Mouse (Mus musculus): ENCODE measurements around the gene Kcnc3. TPM values are rescaled to one million over a fixed set of nuclear protein-coding genes. Genes with fewer than 3 reads are reported as not detected.

Gene Kcnc3
- polyA plus RNA-seq, 1 experiment from 2014 or later = 4.4 TPM

DNA sequence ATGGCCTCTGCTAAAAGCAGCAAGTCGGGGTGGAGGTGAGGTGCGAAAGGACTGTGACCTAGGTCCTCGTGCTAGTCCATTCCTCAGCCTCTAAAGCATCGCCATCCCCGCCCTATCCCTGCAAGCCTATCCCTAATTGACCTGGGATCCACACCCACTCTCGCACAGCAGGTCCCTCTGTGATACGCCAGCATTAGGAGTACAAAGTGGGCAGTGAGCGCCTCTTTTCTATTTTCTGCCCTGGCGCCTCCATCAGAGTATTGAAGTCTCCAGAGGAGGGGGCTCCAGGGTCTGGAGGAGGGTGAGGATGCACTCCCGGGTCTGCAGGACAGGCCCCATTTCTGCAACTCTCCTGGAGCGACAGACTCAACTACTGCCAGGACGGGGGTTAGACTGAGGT lies 2.1 kb upstream of the Kcnc3 start:
- Histone ChIP-seq H3K9ac (replicated peaks) (peak overlapping the region; percentile 65), H3K4me1 (replicated peaks) (peaks cover 60% of the 10 kb centered on the region), H3K27ac (peak overlapping the region; percentile 67; the same call in 1 of the 2 replicates), H3K4me2 (replicated peaks) (peak overlapping the region; percentile 95), H3K27me3 (peaks cover 48% of the 10 kb centered on the region), H3K36me3 (no peaks in the 10 kb centered on the region), H3K9me3 (no peaks in the 10 kb centered on the region), H3K4me3 (replicated peaks) (peak overlapping the region; percentile 65)
- 12% methylated on average over 12 of the region's 12 CpGs for WGBS
- no peak for ATAC-seq

DNA sequence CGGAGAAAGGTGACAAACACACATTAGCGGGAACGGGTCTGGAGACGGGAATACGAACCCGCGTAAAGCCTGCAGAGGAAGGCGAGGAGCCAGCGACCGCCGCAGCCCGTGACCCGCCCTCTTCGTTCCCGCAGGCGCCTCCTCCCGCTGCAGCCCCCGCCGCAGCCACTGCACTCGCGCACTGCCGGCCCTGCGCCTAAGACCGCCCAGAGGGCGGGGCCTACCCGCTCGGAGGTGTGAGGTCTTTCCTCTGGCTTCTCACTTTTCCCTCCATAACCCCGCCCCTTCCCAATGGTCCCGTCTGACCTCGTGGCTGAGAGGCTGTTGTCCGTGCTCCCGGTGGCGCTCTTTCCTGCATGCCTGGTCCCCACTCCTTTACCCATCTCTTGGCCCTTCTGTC lies 1.3 kb upstream of the Kcnc3 start:
- peak overlapping the region; percentile 95 for H3K4me2 ChIP-seq (replicated peaks)
- H3K4me1 ChIP-seq (replicated peaks) = peaks cover 68% of the 10 kb centered on the region
- under 1% methylated on average over 33 of the region's 33 CpGs for WGBS
- peak overlapping the region; percentile 65 for H3K9ac ChIP-seq (replicated peaks)
- ATAC-seq = peak; percentile 3; the same call in 1 of the 2 replicates
- H3K27me3 ChIP-seq = peaks cover 49% of the 10 kb centered on the region
- H3K9me3 ChIP-seq = no peaks in the 10 kb centered on the region
- H3K27ac ChIP-seq = peak overlapping the region; percentile 67
- H3K36me3 ChIP-seq = no peaks in the 10 kb centered on the region
- peak overlapping the region; percentile 65 for H3K4me3 ChIP-seq (replicated peaks)

DNA sequence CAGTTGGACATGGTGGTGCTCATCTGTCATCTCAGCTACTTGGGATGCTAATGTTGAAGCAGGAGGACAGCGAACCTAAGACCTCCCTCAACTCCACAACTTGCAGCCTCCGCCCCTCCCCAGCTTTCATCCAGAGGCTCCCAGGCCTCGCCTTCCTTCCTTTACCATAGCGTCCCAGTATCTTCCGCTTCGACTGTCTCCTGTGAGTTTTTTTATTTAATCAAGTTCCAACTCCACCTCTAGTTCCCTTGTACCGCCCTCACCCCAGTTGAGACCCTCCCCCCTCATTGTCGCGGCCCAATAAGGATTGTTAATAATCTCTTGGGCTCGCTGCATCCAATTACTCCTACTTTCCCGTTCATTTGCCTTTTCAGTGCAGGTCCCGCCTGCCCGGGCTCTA lies 518 bp upstream of the Kcnc3 start:
- no peak for ATAC-seq
- no peaks in the 10 kb centered on the region for H3K9me3 ChIP-seq
- H3K9ac ChIP-seq (replicated peaks) = 0 out of 2 replicates have a peak overlapping the region, but pooled peaks have one; percentile 14
- 4% methylated on average over 13 of the region's 13 CpGs for WGBS
- peak overlapping the region; percentile 65 for H3K4me3 ChIP-seq (replicated peaks)
- peak overlapping the region; percentile 95 for H3K4me2 ChIP-seq (replicated peaks)
- H3K36me3 ChIP-seq = no peaks in the 10 kb centered on the region
- peaks cover 48% of the 10 kb centered on the region for H3K27me3 ChIP-seq
- H3K4me1 ChIP-seq (replicated peaks) = peaks cover 76% of the 10 kb centered on the region
- H3K27ac ChIP-seq = peak overlapping the region; percentile 67

GRCm38 (mm10) chr7:44591348-44592116 lies 1.1 kb downstream of the Kcnc3 start:
- ATAC-seq = no peak
- H3K4me3 ChIP-seq (replicated peaks) = peak overlapping the region; percentile 65
- peak overlapping the region; percentile 95 for H3K4me2 ChIP-seq (replicated peaks)
- H3K9ac ChIP-seq (replicated peaks) = peak overlapping the region; percentile 78
- no peak overlapping the region for H3K27ac ChIP-seq
- WGBS = under 1% methylated on average over 60 of the region's 60 CpGs
- H3K9me3 ChIP-seq = no peaks in the 10 kb centered on the region
- H3K36me3 ChIP-seq = peaks cover 8% of the 10 kb centered on the region
- peaks cover 81% of the 10 kb centered on the region for H3K4me1 ChIP-seq (replicated peaks)
- peaks cover 39% of the 10 kb centered on the region for H3K27me3 ChIP-seq

GRCm38 (mm10) chr7:44593051-44593450 lies 2.6 kb downstream of the Kcnc3 start:
- no peak for ATAC-seq
- H3K4me1 ChIP-seq (replicated peaks) = peaks cover 70% of the 10 kb centered on the region
- peaks cover 8% of the 10 kb centered on the region for H3K36me3 ChIP-seq
- under 1% methylated on average over 15 of the region's 15 CpGs for WGBS
- no peak overlapping the region for H3K27ac ChIP-seq
- H3K27me3 ChIP-seq = peaks cover 29% of the 10 kb centered on the region
- H3K9ac ChIP-seq (replicated peaks) = peak overlapping the region; percentile 57
- no peaks in the 10 kb centered on the region for H3K9me3 ChIP-seq
- H3K4me2 ChIP-seq (replicated peaks) = peak overlapping the region; percentile 95
- peak overlapping the region; percentile 65 for H3K4me3 ChIP-seq (replicated peaks)

GRCm38 (mm10) chr7:44593775-44594174 lies 3.3 kb downstream of the Kcnc3 start:
- H3K9me3 ChIP-seq = no peaks in the 10 kb centered on the region
- peak; percentile 69 for ATAC-seq
- peaks cover 62% of the 10 kb centered on the region for H3K4me1 ChIP-seq (replicated peaks)
- H3K4me2 ChIP-seq (replicated peaks) = peak overlapping the region; percentile 95
- WGBS = 0% methylated on average over 18 of the region's 22 CpGs
- H3K4me3 ChIP-seq (replicated peaks) = peak overlapping the region; percentile 65
- peak overlapping the region; percentile 68 for H3K27ac ChIP-seq
- peak overlapping the region; percentile 57 for H3K9ac ChIP-seq (replicated peaks)
- H3K36me3 ChIP-seq = peaks cover 8% of the 10 kb centered on the region
- peaks cover 23% of the 10 kb centered on the region for H3K27me3 ChIP-seq

- H3K4me1 ChIP-seq (replicated peaks) = peaks cover 57% of the 10 kb centered on the region
Measured at GRCm38 (mm10) chr7:44594291-44594690, 3.8 kb downstream of the Kcnc3 start.

GRCm38 (mm10) chr7:44595131-44595561 lies 4.7 kb downstream of the Kcnc3 start:
- H3K36me3 ChIP-seq = peaks cover 8% of the 10 kb centered on the region
- H3K4me3 ChIP-seq (replicated peaks) = no peak overlapping the region
- H3K4me1 ChIP-seq (replicated peaks) = peaks cover 49% of the 10 kb centered on the region
- no peak overlapping the region for H3K27ac ChIP-seq
- no peaks in the 10 kb centered on the region for H3K9me3 ChIP-seq
- ATAC-seq = no peak
- H3K9ac ChIP-seq (replicated peaks) = no peak overlapping the region
- 95% methylated on average over 20 of the region's 20 CpGs for WGBS
- no peak overlapping the region for H3K4me2 ChIP-seq (replicated peaks)
- H3K27me3 ChIP-seq = peaks cover 23% of the 10 kb centered on the region

More at GRCm38 (mm10) chr7:44594291-44594690, 3.8 kb downstream of the Kcnc3 start:
- Histone ChIP-seq H3K27ac (peak overlapping the region; percentile 68), H3K4me3 (replicated peaks) (peak overlapping the region; percentile 65), H3K9ac (replicated peaks) (peak overlapping the region; percentile 57), H3K4me2 (replicated peaks) (peak overlapping the region; percentile 95), H3K9me3 (no peaks in the 10 kb centered on the region), H3K36me3 (peaks cover 8% of the 10 kb centered on the region), H3K27me3 (peaks cover 23% of the 10 kb centered on the region)
- 53% methylated on average over 6 of the region's 6 CpGs for WGBS
- peak; percentile 5; the same call in 1 of the 2 replicates for ATAC-seq

DNA sequence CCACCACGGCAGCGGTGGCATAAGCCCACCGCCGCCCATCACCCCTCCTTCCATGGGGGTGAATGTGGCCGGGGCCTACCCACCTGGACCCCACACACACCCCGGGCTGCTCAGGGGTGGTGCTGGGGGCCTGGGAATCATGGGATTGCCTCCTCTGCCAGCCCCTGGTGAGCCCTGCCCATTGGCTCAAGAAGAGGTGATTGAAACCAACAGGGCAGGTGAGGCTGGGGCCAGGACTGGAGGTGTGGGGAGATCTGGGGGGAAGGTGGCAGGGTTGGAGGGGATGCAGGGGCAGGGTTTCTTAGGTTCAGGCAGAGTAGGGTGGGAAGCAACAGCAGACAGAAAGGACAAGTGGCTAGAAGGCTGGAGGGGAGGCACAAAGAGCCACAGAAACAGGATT lies 5.6 kb downstream of the Kcnc3 start:
- H3K27me3 ChIP-seq = peaks cover 28% of the 10 kb centered on the region
- peaks cover 8% of the 10 kb centered on the region for H3K36me3 ChIP-seq
- H3K4me3 ChIP-seq (replicated peaks) = no peak overlapping the region
- no peak overlapping the region for H3K9ac ChIP-seq (replicated peaks)
- no peak overlapping the region for H3K4me2 ChIP-seq (replicated peaks)
- H3K9me3 ChIP-seq = no peaks in the 10 kb centered on the region
- ATAC-seq = no peak
- no peak overlapping the region for H3K27ac ChIP-seq
- peaks cover 44% of the 10 kb centered on the region for H3K4me1 ChIP-seq (replicated peaks)
- WGBS = 91% methylated on average over 6 of the region's 6 CpGs

GRCm38 (mm10) chr7:44596996-44597538 lies 6.6 kb downstream of the Kcnc3 start:
- 62% methylated on average over 5 of the region's 5 CpGs for WGBS
- H3K27me3 ChIP-seq = peaks cover 23% of the 10 kb centered on the region
- H3K36me3 ChIP-seq = peaks cover 8% of the 10 kb centered on the region
- 0 out of 2 replicates have a peak overlapping the region, but pooled peaks have one; percentile 19 for H3K9ac ChIP-seq (replicated peaks)
- peaks cover 44% of the 10 kb centered on the region for H3K4me1 ChIP-seq (replicated peaks)
- no peak overlapping the region for H3K4me2 ChIP-seq (replicated peaks)
- no peak for ATAC-seq
- no peak overlapping the region for H3K4me3 ChIP-seq (replicated peaks)
- H3K27ac ChIP-seq = no peak overlapping the region
- no peaks in the 10 kb centered on the region for H3K9me3 ChIP-seq

DNA sequence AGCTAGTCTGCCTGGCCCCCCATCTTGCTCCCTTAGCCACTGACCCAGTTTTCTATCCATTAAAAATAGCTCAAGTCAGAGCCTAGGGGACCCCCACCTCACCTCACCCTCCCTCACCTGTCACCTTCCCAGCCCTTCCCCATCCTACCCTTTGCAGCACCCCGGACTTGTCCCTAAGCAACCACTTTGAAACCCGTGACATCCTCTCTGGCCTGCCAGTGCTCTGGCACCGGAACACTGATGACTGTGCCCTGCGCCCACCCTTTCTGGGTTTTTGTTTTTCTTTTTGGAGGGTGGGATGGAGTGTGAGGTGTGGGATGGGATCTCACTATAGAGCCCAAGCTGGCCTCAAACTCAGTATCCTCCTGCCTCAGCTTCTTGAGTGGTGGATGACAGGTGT lies 7.2 kb downstream of the Kcnc3 start:
- no peak for ATAC-seq
- WGBS = 86% methylated on average over 4 of the region's 4 CpGs
- Histone ChIP-seq H3K27ac (no peak overlapping the region), H3K4me3 (replicated peaks) (no peak overlapping the region), H3K9ac (replicated peaks) (no peak overlapping the region), H3K4me2 (replicated peaks) (no peak overlapping the region), H3K9me3 (no peaks in the 10 kb centered on the region), H3K36me3 (peaks cover 8% of the 10 kb centered on the region), H3K27me3 (peaks cover 20% of the 10 kb centered on the region), H3K4me1 (replicated peaks) (peaks cover 44% of the 10 kb centered on the region)

- H3K4me1 ChIP-seq (replicated peaks) = peaks cover 43% of the 10 kb centered on the region
- no peak overlapping the region for H3K4me3 ChIP-seq (replicated peaks)
- no peak overlapping the region for H3K27ac ChIP-seq
- H3K4me2 ChIP-seq (replicated peaks) = no peak overlapping the region
- H3K27me3 ChIP-seq = peaks cover 20% of the 10 kb centered on the region
- no peak for ATAC-seq
- H3K36me3 ChIP-seq = peaks cover 8% of the 10 kb centered on the region
- 86% methylated on average over 12 of the region's 12 CpGs for WGBS
- H3K9ac ChIP-seq (replicated peaks) = no peak overlapping the region
- no peaks in the 10 kb centered on the region for H3K9me3 ChIP-seq
Measured at GRCm38 (mm10) chr7:44598336-44598735, 7.9 kb downstream of the Kcnc3 start.
